Mouse (Mus musculus): Measurements from ENCODE around the gene Adh4.

GRCm38 (mm10) chr3:138407920-138408319 lies 7.3 kb upstream of the Adh4 start:
- no peak for TF ChIP-seq CTCF (IDR thresholded peaks at IDR 0.05; ENCODE audit: low read depth)
- TF ChIP-seq EP300 (IDR thresholded peaks at IDR 0.05; ENCODE audit: low read depth): no peak
